Mouse (Mus musculus) spleen, adult 2 months (tissue): ENCODE measurements around the gene Nfib.

Source experiments
- CTCF ChIP-seq: fragments of 200-500 bp; IDR thresholded peaks from 2 replicates; pipeline ENCODE4 v1.5.1; 2011; ENCODE audit warnings: mild to moderate bottlenecking, inconsistent platforms; ENCODE audit not compliant: insufficient read depth, insufficient read length, insufficient replicate concordance; ENCODE audit errors: extremely low read depth
- POLR2A ChIP-seq: fragments of 200-500 bp; IDR thresholded peaks from 2 replicates; pipeline ENCODE4 v1.6.1; 2011; ENCODE audit warnings: low read depth, low read length, inconsistent platforms

- no peak for TF ChIP-seq CTCF
- no peak for TF ChIP-seq POLR2A
Measured at GRCm38 (mm10) chr4:82692009-82692326, 13.6 kb downstream of the Nfib start.
